Mouse (Mus musculus) fat pad, adult 2 months (tissue): ENCODE data around the gene Hdac4.

ENCODE experiments used
- DNase-seq: peaks from one replicate; pipeline ENCODE4 v3.0.0-alpha.2; 2011; ENCODE audit warnings: low read depth, low spot score; ENCODE audit errors: extremely low read depth

Gene Hdac4

DNA sequence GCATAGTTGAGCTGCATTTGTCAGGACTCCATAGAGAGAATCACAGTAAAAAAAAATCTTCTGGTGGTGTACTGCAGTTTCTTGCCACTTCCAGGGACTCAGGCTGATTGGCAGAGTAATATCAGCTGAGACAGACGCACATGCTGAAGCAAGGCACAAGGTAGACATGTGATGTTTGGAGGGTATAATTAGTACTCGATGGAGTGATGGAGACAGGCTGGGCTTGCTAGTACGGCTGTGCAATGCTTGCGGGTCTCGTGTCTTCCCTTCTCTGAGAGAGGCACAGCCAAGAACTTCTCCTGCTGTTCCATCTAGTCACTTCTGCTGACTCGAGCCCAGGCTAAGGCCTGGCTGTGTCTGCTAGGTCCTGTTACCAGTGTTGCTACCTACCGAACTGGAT is 162.0 kb downstream of the Hdac4 start:
- no peak for DNase-seq

DNA sequence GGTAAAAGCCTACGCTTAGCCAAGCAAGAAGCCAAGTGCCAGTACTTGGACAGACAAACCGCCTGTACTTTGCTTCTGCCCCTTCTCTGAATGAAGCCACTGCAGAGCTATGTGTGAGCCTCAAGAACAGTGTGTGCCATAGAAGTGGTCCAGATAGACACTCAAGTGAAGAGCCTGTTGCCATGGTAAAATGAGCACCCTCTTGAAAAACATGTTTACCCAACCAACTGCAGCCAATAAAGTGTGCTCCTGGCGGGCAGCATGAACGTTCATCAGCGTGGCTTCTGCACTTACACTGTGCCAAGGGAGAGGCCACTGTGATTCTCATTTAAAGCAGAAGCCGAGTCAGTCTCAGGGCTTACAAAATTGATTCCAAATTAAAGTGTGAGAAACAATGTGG is 165.0 kb downstream of the Hdac4 start:
- no peak for DNase-seq

DNA sequence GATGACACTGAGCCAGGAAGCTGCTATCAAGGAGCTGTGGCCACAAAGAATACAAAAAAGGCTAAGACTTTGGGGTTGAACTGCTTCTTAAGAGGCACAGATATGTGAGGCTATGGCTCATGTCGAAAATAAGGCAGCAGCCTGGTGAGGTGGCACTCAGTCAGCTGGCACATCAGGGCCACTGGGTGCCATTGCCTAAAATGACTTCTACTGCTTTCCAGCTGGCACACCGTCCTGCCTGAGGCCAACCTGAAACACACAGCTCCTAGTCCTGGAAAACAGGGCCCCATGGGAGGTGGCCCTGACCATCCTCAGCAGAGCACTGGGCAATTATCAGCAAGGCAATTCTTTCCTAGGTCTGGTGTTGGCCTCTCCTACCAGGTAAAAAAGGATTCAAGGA is 167.3 kb downstream of the Hdac4 start:
- no peak for DNase-seq

DNA sequence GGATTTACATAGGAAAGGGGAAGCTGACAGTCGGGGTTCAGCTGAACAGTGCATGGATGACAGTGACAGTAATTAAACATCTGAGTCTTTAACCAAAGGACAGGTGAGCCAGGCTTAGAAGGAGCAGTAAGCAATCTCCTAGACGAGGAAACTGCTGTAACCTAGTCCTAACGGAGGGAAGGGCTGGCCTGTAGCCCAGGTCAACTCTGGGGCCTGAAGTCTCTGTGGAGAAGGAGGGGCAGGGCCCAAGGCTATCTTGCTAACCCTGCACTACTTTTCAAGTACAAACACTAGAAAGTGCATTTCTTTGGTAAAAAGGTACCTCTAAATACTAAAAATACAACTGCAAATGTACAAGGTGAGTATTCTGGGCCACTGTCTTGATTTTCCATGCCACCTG is 169.1 kb downstream of the Hdac4 start:
- no peak for DNase-seq

DNA sequence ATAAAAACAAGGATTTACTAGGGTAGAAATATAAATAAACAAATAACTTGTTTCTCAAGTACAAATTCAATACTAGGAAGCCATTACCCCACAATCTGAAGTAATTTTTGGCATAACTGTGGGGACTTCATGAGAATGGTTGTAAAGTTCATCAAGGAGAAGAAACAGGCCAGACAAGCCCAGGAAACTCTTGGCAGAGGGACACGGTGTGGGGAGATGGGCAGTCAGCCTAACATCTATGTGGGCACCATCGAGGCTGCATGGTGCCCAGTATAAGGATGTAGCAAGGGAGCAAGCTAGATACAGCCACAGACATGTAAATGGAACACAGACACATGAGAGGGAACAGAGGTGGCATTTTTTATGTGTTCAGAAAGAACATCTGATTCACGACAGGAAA is 171.6 kb downstream of the Hdac4 start:
- DNase-seq: peak; percentile 54

DNA sequence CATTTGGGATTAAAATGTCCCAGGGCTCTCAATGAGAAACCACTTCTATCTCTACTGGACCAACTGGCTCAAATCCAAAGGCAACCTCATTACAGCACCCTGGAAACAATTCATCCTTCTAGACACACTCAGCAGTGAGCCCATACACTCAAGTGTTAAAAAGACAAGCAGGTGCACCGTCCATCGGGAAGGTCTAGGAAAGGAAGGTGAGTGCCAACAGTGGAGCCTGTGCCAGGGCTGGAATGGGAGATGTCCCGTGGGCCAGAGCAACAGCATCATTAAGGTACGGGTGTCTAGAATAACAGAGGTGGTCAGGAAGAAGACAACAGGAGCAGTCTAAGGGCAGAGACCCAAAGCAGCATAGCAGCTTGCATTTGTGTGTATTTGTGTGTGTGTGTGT is 173.5 kb downstream of the Hdac4 start:
- no peak for DNase-seq

DNA sequence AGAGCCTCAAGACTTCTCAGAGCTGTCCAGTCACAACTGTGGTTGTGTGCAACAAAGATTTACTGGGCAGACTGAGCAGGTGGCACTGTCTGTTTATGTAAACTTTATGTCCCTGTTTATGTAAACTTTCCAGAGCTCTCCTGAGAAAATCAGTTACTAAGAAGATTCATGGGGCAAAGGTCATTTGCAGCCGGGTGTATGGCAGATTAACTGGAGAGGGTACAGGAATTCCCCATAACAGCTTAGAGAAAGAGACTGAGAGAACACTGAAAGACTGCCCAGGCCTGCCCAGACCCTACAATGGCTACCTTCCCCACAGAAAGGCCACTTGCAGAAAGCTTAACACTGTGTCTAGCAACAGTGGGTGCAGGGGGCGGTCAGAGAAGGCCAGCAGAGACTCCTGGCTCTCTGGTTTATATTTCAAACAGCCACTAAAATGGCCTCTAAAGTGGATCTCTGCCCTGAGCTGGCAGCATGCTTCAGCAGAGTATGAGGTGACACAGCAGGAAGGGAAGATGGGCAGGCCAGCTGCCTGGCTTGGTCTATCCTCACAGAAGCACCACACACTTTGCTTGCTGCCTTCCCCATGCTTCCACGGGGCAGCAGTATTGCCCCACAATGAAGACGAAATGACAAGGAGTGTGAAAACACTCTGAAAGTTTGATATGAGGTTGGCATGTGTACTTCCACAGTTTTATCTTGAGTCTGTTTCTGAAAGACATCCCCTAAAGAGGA is 179.4 kb downstream of the Hdac4 start:
- DNase-seq: no peak

DNA sequence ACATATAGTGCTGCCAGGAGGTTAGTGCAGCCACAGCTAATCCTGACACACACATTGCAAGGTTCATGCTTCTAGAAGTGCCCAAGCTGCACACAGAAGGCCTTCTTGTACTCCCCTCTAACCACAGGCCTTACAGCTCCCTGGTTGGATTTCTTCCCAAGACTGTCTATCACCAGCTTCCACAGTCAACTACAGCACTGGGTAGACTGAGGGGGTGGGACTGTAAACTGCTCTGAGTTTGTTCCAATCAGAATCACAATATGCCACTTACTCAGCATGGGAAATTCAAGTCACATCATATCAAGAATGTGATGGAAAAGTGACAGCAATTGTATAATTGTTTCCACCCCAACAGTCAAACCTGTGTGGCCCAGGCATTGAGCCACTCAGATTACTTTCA is 180.2 kb downstream of the Hdac4 start:
- no peak for DNase-seq

DNA sequence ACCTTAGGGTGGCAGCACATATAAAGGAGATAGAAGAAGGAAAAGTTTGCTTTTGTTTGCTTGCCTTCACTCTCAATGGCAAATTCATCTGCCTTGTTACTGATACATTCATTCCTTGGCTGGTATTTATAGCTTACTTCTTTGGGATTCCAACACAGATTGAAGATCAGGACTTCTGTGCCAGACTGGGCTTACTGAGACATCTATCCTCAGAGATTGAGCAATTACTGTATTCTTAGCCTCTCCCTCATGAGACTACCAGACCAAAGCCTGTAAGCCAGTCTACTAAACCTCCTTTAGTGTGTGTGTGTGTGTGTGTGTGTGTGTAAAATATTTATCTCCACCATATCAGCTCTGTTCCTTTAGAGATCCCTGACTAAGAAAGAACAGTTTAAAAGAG is 181.0 kb downstream of the Hdac4 start:
- DNase-seq: peak; percentile 65

DNA sequence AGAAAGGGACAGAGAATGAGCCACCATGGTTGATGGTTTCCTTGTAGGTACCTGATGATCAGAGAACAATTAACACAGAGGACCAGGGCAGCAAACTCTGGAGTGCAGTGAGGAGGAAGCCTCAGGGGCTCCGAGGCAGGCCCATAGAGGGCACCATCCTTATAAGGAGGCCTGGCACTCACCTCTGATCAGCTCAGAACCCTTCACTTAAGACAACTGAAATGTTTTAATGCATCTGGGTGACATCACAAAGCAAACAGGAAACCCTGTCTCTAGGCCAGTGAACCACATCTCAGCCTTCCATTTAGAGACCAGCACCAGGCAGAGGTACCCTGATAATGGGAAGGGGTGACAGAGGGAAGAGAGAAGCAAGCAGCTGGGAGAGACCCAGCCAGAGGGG is 188.8 kb downstream of the Hdac4 start:
- no peak for DNase-seq

DNA sequence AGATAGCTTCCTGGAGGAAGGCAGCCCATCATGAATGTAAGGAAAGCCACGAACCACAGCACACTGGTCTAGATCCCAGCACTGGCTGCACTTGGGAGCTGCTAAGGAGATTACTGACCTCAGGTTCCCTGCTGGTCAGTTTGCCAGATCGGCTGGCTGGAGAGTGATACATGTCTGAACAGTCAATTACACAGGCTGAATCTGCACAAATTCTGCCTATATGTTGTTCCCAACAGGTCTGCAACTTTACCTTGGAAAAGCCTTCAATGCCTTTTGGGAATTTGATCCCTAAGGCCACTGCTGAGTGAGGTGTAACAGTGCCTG is 189.9 kb downstream of the Hdac4 start:
- no peak for DNase-seq

DNA sequence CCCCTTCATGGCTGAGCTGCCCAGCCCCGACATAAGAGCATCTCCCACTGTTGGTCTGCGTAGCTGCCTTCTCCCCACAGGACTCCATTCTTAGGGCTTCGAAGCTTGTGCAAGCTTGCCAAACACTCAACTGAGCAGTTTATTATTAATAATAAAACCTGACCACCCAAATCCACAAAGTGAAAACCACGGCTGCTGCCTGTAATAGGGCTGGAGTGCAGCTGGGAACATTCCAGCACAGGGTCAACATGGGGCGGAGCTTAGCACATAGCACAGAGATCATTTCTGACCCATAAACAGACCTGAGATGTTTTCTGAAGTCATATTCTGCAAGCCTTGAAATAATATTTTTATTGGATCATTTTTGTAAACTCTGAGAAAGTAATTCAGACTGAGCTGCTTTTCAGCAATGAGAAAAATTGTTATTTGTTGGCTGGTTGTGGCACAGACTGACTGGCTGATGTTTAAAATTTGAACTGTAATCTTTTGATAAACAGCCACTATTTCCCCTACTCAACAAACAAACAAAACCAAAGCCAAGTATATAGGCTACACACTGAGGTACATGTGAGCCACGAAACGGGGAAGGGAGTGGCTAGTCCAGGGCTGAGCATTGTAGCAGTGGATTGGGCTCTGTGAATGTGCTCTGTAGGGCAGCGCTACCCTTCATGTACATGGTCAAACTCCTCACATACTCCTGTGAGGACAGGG is 190.4 kb downstream of the Hdac4 start:
- DNase-seq: no peak

DNA sequence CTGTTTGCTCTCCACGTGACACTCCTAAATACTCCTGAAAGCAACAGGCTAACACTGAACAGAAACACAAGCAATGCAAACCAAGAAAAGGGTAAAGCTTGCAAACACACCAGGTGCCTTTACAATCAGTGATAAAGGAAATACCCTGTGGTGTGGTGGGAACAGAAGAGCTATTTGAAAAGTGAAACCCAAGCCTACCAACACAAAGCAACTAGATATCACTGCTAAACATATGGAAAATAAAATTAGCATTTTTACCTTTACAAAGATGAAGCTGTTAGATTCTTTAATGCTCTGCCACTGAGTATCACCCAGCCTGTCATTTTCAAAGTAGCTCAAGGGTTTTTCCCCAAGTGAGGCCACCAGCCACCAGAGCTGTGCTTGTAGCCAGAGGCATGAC is 191.4 kb downstream of the Hdac4 start:
- no peak for DNase-seq

DNA sequence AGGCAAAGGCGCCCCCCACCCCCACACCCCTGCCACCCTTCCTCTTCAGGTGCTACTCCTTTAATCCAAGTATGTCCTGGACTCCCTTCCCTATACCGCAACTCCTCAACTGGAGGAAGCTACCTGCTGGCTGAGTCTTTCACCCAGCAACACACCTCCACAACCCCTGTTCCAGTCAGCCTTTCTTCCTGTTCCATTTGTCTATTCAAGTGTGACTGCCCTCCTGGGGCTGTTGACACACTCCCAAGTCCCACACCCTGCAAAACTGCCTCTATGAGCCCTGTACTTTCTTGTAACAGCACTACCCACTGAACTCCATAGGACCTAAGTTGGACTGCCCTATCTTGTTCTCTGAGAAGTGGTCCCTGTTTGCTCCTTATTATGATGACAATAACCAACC is 195.3 kb downstream of the Hdac4 start:
- DNase-seq: no peak

DNA sequence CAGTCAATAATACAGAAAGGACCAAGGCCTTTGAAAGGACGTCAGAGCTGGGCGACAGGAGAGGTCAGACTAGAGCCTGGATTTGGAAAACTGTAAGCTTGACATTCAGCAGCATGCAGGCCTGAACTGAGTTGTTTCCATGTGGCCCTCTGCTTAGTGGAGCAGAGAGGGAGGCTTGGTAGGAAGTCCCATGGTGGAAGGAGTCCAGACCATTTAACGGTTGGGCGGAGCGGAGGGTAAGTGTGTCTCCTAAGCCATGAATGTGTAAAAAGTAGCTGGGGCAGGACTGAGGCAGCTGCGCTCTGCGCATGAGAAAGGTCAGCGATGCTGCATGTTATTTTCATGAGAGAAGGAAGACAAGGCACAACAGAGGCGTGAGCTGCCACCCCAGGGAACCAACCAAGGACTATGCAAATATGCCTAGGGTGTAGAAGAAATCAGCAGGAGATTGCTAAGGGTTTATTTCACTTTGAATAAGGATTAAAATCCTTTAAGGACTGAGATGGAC is 201.8 kb downstream of the Hdac4 start:
- DNase-seq: no peak

DNA sequence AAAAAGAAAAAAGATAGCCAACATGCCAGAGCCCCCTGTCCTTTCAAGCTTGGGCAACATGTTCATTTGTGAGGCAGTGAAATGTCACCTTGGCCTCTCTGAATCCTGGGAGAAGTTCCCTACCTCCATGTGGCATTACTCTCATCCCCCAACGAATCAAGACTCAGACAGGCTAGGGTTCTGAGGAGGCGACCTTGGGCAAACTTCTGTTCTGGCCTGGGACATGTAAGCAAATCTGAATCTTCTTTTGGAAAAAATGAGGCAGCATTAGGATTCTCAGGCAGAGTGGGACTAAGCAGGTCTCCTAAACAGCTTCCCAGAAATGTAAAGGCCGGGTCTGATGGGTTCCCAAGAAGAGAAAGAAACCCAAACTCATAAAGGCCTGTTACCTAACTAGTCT is 202.8 kb downstream of the Hdac4 start:
- DNase-seq: no peak

DNA sequence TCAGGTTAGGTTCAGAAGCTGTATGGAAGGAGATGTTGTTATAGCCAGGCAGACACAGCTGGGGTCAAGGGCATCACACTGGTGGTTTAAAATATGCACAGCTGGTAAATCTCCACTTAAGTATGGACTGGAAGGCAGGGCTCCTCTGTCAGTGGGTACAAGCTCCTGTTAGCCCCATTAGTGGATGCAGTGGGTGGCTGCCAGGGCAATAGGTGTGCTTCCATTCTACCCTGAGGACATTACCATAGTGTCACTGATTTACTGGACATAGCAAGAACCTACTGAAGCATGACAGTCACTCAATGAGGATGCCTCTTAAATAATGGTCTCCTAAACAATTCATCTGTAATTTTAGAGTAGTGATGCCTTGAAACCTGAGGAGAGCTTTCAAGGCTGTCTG is 203.9 kb downstream of the Hdac4 start:
- DNase-seq: no peak

DNA sequence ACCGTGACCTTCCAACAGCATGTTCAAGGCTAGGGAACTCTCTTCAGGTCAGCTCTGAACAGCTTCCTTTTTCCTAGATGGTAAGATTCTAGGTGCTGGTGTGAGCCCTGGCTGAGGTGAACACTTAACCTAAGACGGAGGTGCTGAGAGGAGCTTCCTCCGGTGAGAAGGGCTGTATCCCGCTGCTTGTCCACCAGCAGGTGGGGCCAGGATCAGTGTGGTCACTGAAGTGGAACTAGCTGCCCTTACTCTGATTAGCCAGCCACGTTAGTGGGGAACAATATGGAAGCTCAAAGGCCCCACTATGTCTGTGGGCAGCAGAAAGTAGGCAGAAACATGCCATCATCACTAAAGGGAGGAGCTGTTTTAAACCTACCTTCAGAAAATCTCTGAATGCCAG is 204.6 kb downstream of the Hdac4 start:
- DNase-seq: no peak

DNA sequence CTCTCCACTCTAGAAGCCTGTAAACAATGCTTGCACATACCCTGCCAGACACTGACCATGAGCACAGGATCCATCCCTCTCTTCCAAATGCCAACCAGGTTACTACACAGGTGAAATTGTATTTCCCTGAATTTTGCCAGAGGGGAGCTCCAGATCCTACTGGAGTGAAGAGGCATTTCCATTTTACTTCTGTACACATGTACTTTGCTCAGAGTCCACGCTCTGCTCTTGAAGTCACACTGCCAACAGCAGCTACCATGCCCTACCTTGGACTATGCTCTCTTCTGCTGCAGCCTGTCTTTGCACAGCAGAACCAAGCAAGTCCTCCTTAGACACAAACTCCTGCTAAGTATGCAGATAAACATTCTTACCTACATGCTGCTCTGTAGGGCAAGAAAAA is 206.6 kb downstream of the Hdac4 start:
- no peak for DNase-seq

DNA sequence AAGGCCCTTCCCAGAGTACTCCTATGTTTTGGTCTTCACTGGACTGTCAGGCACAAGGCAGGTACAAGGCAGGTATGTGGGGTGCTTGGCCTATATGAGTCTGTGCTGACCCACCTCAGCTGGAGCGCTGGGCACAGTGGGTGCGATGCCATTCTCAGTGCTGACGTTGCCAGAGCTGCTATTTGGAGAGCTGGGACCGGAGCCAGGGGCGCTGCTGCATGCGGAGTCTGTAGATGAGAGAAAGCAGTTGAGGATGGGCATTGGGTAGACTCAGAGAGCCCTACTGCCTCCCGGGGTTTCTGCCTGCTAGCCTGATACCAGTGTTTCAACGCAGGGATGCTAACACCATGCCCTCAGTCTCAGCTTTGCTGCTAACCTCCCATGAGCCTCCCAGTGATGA is 208.1 kb downstream of the Hdac4 start:
- no peak for DNase-seq

DNA sequence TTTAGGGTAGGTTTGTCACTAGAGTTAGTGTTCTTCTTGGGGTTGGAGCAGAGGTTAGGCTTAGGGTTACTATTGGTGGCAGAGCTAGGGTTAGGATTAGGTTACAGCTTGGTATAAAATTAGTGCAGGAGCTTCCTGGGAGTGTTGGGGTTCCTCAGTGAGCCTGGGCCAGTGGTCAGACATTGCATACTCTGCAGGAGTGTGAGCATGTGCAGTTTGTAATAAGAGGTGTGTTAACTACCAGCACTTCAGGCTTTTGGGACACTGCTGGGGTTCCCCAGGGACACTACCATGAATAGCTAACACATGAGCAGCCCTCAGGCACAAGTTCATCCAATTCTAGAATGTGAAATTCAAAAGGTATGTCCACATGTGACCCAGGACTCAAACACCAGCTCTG is 209.7 kb downstream of the Hdac4 start:
- DNase-seq: no peak

DNA sequence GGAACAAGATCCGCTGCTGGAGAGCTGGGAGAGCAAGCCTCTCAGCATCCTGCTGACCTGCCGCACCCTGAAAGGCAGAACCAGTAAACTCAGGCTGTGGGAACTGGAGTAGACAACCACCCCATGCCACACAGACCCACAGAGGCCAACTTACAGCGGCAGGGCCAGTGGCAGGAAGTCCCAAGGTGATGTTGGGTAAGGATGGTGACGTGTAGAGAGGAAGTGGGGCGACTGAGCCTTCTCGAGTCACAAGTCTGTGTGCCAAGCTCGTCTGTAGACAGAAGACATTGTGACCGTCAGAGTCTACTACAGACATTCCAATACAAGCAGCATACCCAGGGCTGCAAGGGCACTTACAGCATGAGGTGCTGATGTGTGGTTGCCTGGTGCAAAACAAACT is 211.0 kb downstream of the Hdac4 start:
- no peak for DNase-seq

DNA sequence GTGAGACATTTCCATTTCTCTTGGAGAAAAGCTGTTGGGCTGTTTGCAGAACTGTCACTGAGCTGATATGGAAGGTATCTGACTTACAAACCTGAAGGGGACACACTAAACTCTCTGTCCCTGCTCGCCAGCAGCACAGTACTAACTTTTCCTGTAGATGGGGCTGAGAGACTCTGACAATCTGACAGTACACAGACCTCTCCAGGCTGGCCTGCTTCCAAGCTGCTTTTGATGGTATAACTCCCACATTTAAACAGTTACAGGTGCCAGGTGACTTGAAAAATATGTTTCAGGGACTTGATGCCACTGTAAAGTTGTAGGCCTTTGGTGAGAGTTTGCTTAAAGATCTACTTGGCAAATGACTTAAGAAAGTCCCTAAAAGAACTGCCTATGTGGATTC is 214.1 kb downstream of the Hdac4 start:
- DNase-seq: no peak
